Mouse (Mus musculus) CH12F3 (cell line): ENCODE results near the gene Bnc1.

Source experiments
- in situ Hi-C: fragments of 300-500 bp; cut with MboI; formaldehyde crosslinking; loops from 2 replicates; pipeline ENCODE4 v1.14.3; 2020; ENCODE audit warnings: low sequenced_read_pairs

The Bnc1 gene

DNA sequence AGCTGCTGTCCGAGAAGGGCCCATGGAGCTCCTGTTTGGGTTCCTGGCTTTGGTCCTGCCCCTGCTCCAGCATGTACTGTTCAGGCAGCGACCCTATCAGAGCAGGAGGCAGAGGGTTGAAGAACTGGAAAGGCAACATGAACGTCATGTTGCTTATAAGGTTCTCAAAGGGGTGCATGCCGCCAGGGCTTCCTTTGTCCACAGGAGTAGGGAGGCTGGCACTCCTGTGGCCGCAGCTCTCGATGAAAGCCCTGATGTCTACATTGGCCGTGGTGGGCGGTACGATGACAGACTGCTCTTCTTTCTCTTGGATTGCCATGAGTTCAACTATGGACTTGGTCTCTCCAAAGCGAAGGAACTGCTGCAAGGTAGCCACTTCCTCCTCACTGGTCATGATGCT, 17.5 kb downstream of the Bnc1 start:
- in situ Hi-C loops, result loop anchor here (25.0 kb wide), 2 partner anchors 138 to 288 kb away; no protein-coding TSS in a partner anchor

DNA sequence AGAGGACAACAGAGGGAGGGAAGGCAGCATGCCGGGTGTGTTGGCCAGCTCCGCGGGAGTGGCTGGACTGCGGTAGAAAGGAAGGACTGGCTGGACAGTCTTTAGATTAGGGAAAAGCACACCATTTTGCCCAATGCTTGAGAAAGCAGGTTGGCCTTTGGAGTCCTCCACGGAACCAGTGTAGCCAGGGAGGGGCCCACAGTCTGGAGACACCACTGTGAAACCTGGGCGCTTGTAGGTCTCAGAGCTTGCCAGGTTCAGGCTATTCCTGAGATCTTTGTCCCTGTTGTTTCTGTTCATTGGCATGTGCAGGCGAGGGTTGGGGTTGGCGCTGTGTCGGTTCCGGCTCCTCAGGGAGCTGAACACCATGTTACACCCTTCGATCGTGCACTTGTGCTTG, 18.2 kb downstream of the Bnc1 start:
- in situ Hi-C loops, result loop anchor here (25.0 kb wide), 2 partner anchors 138 to 288 kb away; no protein-coding TSS in a partner anchor

DNA sequence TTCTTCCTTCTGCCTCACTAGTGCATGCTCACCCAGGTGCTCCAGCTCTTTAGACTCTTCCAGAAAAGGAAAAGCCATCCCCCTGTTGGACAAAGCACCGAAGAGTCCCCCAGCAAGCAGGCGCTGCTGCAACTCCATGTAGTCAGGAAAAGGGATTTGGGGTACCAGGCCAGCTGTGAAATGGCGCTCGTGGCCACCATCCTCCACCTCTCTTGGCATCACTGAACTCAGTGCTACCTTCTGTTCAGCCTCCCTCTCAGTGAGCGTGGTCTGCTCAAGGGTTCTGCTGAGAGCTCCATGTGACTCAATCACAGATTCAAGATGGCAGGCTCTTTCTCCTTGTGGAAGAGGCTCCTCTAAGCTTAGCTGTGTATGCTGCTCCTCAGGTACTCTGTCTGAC, 18.8 kb downstream of the Bnc1 start:
- in situ Hi-C loops, result loop anchor here (25.0 kb wide), 2 partner anchors 139 to 289 kb away; no protein-coding TSS in a partner anchor

DNA sequence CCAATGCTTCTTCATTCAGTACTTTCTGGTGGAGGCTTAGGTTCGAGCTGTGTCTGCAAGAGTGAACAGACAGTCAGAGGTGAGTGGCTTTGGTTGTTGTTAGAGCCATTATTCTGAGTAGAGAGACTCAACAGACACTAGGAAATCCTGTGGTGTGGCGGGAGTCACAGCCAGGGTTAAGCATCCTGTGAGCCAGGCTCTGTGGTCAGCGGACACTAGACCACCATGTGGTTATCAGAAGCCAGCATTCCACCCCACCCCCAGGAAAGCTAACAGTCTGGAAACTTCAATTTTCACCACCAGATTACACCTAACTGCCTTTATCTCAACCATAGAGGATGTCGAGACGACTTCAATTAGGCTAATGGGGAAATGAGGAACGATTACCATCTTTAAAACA, 23.1 kb downstream of the Bnc1 start:
- in situ Hi-C loops, result loop anchor here (25.0 kb wide), 2 partner anchors 143 to 293 kb away; no protein-coding TSS in a partner anchor

DNA sequence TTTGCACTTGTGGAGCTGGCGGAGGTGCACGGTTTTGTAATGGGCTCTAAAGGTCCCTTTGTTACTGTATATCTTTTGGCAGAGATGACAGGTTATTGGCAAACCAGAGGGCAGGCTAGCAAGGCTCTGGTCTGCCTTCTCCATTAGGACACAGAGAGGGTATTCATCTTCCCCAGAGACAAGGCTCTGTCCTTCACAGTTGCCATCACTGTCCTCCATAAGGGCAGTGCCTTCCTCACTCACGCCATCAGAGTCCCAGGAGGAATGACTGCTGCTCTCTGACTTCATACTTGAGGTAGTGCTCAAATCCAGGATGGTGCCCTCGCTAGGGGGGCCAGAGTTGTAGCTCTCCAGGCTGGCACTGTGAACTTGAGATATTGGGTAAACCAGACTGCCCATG, 23.6 kb downstream of the Bnc1 start:
- in situ Hi-C loops, result loop anchor here (25.0 kb wide), 2 partner anchors 144 to 294 kb away; no protein-coding TSS in a partner anchor

DNA sequence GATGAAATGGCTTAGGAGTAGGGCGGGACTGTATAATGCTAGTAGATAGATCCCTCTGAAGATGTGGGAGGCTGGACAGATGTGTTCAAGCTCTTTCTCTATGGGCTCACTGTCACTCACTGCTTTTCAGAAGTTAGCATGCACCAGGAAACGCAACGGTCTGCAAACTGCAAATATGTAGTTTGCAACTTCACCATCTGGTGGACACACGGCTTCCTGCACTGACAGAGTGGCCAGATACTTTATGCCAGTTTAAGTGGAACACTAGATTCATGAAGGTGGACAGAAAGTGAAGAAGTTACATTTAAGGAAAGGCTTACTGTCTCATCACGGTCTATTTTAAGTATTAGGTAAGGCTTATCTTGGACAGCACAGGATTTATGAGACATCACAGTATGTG, 25.9 kb downstream of the Bnc1 start:
- in situ Hi-C loops, result loop anchor here (25.0 kb wide), 2 partner anchors 146 to 296 kb away; no protein-coding TSS in a partner anchor

DNA sequence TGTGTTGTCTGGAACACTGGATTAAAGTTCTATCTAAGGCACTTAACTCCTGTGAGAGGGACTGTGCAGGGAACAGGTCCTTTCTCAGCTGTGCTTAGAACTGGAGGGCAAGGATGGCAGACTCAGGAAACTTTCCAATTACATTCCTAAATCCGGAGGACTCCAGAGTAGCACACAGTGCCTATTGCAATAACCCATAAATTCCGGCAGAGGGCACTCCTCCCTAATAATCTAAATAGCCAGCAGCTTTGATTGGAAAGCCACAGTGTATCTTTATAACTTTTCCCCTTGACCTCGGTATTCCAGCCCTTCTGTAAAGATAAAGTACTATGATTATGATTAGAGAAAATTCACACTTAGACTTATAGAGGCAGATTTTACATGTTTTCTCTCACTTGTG, 32.4 kb downstream of the Bnc1 start:
- in situ Hi-C loops, result loop anchor here (25.0 kb wide), 2 partner anchors 153 to 303 kb away; no protein-coding TSS in a partner anchor

DNA sequence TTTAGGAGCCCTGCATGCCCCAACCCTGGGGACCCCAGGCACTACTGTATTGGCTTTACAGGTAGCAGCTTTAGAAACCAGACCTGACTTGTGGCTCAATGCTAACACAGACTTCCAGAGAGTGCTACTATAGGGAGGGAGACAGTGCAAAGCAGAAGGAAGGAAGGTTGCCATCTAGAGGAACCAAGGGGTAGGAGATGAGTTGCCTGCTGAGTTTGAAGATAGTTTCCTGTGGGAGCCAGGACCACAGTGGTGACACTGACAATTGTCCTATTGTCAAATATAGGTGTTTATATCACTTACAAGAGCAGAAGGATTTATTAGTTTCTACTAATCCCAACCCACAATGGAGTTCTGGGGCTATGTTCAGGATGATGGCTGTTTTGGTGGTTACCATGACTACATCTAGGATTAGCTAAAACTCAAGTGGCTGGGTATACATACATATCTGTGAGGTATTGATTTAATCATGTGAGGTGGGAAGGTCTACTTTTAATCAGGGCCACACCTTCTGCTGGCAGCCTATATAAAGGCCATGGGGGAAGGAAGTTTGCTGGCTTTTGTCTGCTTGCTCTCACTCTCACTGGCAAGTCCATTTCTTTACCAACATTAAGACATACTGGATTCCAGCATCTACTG, 37.8 kb downstream of the Bnc1 start:
- in situ Hi-C loops, result loop anchor here (25.0 kb wide), 2 partner anchors 158 to 308 kb away; no protein-coding TSS in a partner anchor

DNA sequence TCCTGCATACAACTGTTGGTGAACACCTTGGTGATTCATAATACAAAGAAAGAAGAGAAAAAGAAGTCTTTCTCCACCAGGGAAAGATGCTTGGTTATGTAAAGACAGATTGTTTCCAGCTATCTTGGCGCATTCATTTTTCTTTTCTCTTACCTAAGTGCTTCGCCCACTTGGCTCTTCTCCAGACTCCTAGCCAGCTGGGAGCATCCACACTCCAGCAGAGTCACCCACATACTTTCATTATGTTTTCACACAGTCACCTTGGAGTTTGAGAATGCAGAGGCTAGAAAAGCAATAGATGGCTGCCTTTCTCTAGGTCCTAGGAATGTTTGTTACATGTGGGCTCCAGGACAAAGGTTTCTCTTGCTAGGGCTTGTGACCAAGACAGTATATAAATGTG, 41.6 kb downstream of the Bnc1 start:
- in situ Hi-C loops, result loop anchor here (25.0 kb wide), 2 partner anchors 162 to 312 kb away; no protein-coding TSS in a partner anchor

DNA sequence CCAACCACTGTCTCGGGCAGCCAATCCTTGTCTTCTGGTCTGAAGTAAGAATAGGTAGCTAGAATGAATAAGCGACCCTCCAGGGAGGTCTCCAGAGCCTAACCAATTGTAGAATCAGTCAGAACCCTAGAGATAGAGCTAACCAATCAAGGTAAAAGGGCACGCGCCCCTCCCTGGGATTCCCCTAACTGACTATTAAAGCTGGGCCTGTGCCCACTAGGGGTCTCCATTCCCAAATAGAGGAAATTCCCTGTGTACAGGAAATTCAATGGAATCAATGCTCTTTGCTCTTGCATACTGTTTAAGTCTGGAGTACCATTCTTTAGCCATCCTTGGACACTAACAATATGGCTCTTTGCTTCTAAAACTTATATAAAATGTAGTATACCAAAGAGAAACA, 46.7 kb downstream of the Bnc1 start:
- in situ Hi-C loops, result no loop called here

DNA sequence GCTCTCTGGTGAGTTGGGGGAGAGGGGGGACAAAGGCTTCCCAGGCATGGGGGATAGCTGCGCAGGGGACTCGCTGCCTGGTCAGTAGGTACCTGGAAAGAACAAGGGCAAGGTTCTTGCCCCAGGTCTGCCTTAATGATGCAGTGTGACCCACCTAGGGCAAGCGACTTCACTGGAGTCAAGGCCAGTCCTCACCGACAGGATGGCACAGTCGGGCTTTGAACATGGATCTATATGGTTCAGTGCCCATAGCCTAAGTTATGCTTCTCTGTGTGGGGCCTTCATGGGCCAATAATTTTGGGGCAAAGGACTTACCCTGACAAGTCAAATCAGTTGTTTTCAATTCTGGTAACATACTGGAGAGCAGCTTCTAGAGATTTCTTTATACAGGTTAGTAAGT, 57.3 kb downstream of the Bnc1 start:
- in situ Hi-C loops, result no loop called here

DNA sequence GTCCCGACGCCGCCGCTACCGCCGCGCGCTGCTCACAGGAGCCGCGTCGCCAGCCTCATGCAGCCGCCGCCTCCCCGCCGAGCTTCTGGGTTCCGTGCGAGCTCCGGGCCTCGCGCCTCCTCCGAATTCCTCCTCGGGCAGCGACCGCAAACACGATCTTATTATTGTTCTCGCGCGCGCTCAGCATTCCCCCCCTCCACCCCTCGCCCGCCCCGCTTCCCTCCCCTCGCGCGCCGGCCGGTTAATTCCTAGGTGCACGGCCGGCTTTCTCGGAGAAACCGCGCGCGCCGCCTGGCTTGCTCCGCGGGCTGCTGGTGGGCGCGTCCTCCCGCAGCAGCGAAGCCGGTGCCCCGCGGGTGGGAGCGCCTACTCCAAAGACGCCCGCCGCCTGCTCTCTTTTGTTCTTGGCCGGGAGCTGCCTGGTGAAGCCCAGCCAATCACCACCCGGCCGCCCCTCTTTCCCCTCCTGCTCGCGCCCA, 57.8 kb downstream of the Bnc1 start, which contains the start of gene Hdgfl3:
Gene Hdgfl3, minus strand, starts transcription at position 207 of the 479 bp plus-strand sequence.
- in situ Hi-C loops, result no loop called here

DNA sequence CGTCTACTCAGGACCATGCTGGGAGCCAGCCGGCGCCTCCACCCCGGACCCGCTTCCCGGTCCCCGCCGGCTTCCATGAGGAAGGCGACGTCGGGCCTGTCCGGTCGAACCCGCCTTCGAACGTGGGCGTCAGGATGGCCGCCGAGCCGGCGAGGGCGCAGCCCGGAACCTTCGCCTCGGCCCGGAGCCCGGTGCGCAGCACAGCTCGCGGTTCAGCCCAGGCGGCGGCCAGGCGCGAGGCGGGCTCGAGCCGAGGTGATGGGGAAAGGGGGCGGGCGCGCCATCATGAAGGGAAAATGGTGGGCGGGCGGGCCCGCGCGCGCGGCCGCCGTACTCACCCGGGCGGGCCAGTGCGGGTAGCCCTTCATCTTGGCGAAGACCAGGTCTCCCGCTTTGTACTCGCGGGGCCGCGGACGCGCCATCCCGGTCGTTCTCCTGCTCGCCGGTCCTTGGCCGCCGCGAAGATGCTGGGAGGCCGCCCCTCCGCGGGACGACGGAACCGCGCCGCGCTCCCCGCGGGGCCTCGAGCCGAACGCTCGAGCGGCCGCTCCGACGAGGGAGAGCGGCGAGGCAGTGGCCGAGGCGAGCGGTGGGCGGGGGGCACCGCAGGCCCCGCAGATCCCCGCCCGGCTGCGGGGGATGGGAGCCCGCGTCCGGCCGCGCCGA, 58.4 kb downstream of the Bnc1 start:
- in situ Hi-C loops, result no loop called here

DNA sequence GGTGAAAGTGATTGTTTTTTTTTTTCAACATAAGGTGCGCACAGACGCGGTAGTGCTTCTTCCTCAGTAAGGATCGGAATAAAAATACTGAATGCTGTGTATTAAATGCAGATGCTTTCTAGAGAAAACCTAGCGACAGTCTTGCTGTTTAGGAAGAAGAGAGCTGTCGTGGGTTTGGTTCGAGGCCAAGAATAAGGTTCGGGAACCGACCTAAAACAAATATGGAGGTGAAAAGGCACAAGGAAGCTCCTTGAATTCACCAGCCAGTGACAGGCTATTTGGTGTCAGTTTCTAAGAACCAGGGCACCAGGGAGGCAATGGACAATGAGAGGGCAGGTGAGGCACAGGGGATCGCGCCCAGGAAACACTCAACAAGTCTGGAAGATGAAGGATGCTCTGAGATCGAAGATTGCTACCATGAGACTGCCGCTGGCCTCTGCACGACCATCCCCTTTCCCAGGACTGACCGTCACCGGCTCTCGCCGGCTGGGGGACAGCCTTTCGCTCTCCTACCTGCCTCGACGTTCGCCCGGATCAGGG, 59.0 kb downstream of the Bnc1 start:
- in situ Hi-C loops, result no loop called here

DNA sequence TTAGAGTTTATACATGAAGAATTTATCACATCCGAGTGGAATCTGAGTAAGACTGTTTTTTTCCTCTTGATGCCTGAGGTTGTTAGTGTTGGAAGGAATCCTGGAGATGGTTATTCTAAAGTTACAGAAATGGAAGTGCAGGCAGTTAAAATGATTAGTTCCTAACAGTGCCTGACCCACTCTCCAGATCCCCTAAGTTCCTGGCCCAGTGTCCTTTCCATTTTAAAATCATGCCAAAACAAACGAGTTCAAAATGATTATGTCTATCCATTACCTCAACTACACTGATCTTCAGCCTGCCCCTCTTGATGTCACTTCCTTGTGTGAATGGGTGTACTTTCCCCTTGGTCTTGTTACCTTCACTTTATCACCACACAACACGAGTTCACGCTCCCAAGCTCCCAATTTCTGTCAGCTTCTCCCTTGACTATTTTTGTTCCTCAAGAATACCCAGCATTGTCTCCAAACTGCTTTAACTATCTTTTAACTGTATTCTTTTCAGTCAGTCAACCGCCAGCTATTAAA, 59.5 kb downstream of the Bnc1 start:
- in situ Hi-C loops, result no loop called here

DNA sequence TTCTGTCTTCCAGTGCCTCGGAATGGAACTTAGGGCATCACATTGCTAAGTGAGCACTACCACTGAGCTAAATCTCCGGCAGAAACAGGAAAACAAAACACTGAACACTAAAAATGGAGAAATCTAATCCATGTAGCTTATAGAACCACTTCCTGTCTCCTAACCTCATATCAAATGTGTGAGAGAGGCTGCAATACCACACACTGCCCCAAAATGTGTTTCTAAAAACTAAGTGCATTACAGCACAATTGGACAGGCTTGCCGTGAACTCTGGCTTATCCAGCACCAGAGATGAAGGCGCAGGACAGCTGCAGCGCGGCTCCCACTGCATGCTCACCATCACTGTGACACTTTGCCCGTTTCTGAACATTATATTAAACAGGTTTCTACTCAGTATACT, 63.1 kb downstream of the Bnc1 start:
- in situ Hi-C loops, result no loop called here

DNA sequence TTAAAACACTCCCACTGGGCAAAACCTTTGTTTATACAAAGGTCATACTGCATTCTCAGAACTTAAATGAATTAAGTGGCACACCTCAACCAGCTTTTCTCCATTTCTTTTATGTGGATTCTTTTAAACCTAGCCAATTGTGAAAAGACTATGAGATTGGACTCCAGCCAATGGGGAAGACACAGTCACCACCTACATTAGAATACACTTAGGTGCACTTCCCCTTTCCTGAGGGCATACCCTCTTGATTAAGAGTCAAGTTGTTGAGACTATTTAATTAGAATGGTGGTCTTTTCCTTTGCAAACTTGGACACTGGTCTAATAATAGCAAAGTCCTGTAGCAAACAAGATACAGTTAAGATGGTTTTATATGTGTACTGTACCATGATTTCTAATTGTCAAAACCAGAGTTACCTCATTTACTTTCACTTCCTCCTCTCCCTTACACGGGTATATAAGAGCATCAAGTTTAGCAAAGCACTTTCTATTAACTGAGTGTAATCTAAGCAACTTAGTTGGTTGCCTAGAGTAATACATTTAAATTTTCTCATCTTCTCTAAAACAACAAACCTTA, 70.6 kb downstream of the Bnc1 start:
- in situ Hi-C loops, result no loop called here

DNA sequence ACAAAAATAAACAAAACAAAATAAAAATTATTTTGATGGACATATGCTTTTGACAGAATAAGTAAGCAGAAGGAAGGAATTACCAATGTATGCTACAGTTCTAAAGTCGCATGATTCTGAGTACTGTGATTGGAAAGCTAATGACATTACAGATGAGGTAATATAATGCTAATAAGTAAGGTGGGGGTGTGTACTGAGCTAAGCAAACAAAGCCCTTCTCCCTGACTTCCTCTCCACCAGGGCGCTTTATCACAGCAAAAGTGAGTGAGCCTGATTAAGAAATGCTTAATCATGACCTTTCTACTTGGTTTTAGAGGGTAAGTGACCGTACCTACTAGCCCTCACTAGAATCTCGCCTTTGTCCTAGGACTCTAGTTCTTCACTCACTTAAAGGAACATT, 71.8 kb downstream of the Bnc1 start:
- in situ Hi-C loops, result no loop called here

DNA sequence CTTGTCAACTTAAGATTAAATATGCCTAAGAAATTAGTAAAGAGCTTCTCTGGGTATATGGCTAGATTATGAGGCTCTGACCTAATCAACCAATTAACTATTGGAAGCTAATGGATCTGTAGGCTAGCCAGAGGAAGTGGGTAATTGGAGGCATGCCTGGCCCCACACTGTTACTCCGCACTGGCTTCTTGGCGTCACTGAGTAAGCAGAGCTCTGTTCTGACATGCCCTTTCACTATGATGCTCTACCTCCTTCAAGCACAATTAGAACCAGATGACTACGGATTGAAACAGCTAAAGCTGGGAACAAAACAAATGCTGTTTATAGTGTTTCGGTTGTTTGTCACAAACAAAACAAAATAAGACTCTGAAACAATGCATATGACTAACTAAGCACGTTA, 73.8 kb downstream of the Bnc1 start:
- in situ Hi-C loops, result no loop called here
